Comparison of ENCODE assay signal across 13 mouse cellular contexts in genomic region chr2:59717746-59718294, GRCm38 (mm10).
DNase-seq lines count a peak whose midpoint lies in the region; ATAC-seq lines count a peak whose summit lies in the region.
"Had no signal": no experiment of that assay in that cellular context is flagged by ENCODE, and none has a peak within 500 bp of the region (broad histone marks: within the 10 kb centered on the region; RNA-seq: fewer than 3 reads in every experiment).

No protein-coding gene starts in this region.

- peak; percentile 35; the same call in 1 of the 2 replicates for ATAC-seq in forebrain, embryonic 14.5 days
- ATAC-seq in midbrain, embryonic 12.5 days (ENCODE audit: low FRiP score, low read depth): 0 out of 2 replicates have a peak, but pooled peaks have one; percentile 13
- no peak for ATAC-seq in midbrain, embryonic 16.5 days
- ATAC-seq in stomach, embryonic 14.5 days (ENCODE audit: insufficient number of reproducible peaks, insufficient read depth, low FRiP score, low read depth): peak; percentile 49; the same call in 1 of the 2 replicates

- no peaks in the 10 kb centered on the region for H3K36me3 ChIP-seq in forebrain, embryonic 14.5 days (ENCODE audit: control insufficient read depth, insufficient read depth, low read length)
- H3K36me3 ChIP-seq in forebrain, embryonic 10.5 days (replicated peaks): no peaks in the 10 kb centered on the region
- H3K36me3 ChIP-seq in midbrain, embryonic 12.5 days: no peaks in the 10 kb centered on the region
- no peaks in the 10 kb centered on the region for H3K36me3 ChIP-seq in midbrain, embryonic 16.5 days (ENCODE audit: control insufficient read depth, insufficient read depth, low read length)
- H3K36me3 ChIP-seq in stomach, embryonic 14.5 days (ENCODE audit: control insufficient read depth, insufficient read depth, low read length): no peaks in the 10 kb centered on the region
- H3K36me3 ChIP-seq: embryonic facial prominence, embryonic 12.5 days had no signal

- no peak for DNase-seq in forebrain, embryonic 14.5 days (ENCODE audit: low spot score)
- DNase-seq in forebrain, embryonic 10.5 days (ENCODE audit: extremely low spot score, low spot score): no peak
- peak; percentile 80 to 83 for DNase-seq in cerebellum, postnatal 14 days
- no peak for DNase-seq in frontal cortex, adult 2 months (ENCODE audit: extremely low spot score in 1 of 2, low spot score in 1 of 2)
- DNase-seq in spleen, postnatal 10 days (ENCODE audit: low spot score in 2 of 2): no peak
- DNase-seq: gastrocnemius, postnatal 36 days; heart, postnatal 4 days; kidney, postnatal 10 days; lung, postnatal 10 days had no signal

- no peaks in the 10 kb centered on the region for H3K27me3 ChIP-seq in forebrain, embryonic 14.5 days (replicated peaks; ENCODE audit: control insufficient read depth, insufficient read depth, low read length)
- H3K27me3 ChIP-seq in forebrain, embryonic 10.5 days (ENCODE audit: poor library complexity, severe bottlenecking): no peaks in the 10 kb centered on the region
- H3K27me3 ChIP-seq in midbrain, embryonic 12.5 days: no peaks in the 10 kb centered on the region
- H3K27me3 ChIP-seq in midbrain, embryonic 16.5 days (ENCODE audit: control insufficient read depth, insufficient read depth, low read depth, low read length): no peaks in the 10 kb centered on the region; the same call in 1 of the 2 replicates
- H3K27me3 ChIP-seq in stomach, embryonic 14.5 days (ENCODE audit: control insufficient read depth, insufficient read depth, low read length): no peaks in the 10 kb centered on the region
- H3K27me3 ChIP-seq: embryonic facial prominence, embryonic 12.5 days had no signal

- H3K9ac ChIP-seq in forebrain, embryonic 14.5 days (ENCODE audit: low read length): no peak overlapping the region
- no peak overlapping the region for H3K9ac ChIP-seq in midbrain, embryonic 12.5 days (replicated peaks)
- H3K9ac ChIP-seq in midbrain, embryonic 16.5 days (ENCODE audit: low read depth, low read length): no peak overlapping the region
- H3K9ac ChIP-seq in stomach, embryonic 14.5 days (replicated peaks; ENCODE audit: low read depth, low read length): no peak overlapping the region
- H3K9ac ChIP-seq: embryonic facial prominence, embryonic 12.5 days had no signal

- H3K9me3 ChIP-seq in forebrain, embryonic 14.5 days (replicated peaks; ENCODE audit: control insufficient read depth, low read length): no peaks in the 10 kb centered on the region
- no peaks in the 10 kb centered on the region for H3K9me3 ChIP-seq in forebrain, embryonic 10.5 days
- H3K9me3 ChIP-seq in midbrain, embryonic 12.5 days: no peaks in the 10 kb centered on the region
- no peaks in the 10 kb centered on the region for H3K9me3 ChIP-seq in midbrain, embryonic 16.5 days (replicated peaks; ENCODE audit: control insufficient read depth, low read length, poor library complexity, severe bottlenecking)
- no peaks in the 10 kb centered on the region for H3K9me3 ChIP-seq in stomach, embryonic 14.5 days (ENCODE audit: control insufficient read depth, low read depth, low read length)
- H3K9me3 ChIP-seq: embryonic facial prominence, embryonic 12.5 days had no signal

- WGBS in forebrain, embryonic 14.5 days: 73% methylated on average over 3 of the region's 3 CpGs
- WGBS in forebrain, embryonic 10.5 days: 88% methylated on average over 3 of the region's 3 CpGs
- 76% methylated on average over 3 of the region's 3 CpGs for WGBS in midbrain, embryonic 12.5 days
- 77% methylated on average over 3 of the region's 3 CpGs for WGBS in midbrain, embryonic 16.5 days
- 45% methylated on average over 3 of the region's 3 CpGs for WGBS in stomach, embryonic 14.5 days

- peaks cover 20% of the 10 kb centered on the region for H3K4me1 ChIP-seq in forebrain, embryonic 14.5 days (ENCODE audit: control insufficient read depth, insufficient read depth, low read length)
- H3K4me1 ChIP-seq in forebrain, embryonic 10.5 days: peaks cover 63% of the 10 kb centered on the region
- H3K4me1 ChIP-seq in midbrain, embryonic 12.5 days: peaks cover 28% of the 10 kb centered on the region
- H3K4me1 ChIP-seq in midbrain, embryonic 16.5 days (ENCODE audit: control insufficient read depth, insufficient read depth, low read length): peaks cover 18% of the 10 kb centered on the region
- H3K4me1 ChIP-seq in stomach, embryonic 14.5 days (ENCODE audit: control insufficient read depth, insufficient read depth, low read length): peaks cover 45% of the 10 kb centered on the region

- no peak overlapping the region for H3K4me2 ChIP-seq in forebrain, embryonic 14.5 days (ENCODE audit: low read length)
- H3K4me2 ChIP-seq in midbrain, embryonic 12.5 days (replicated peaks): no peak overlapping the region
- H3K4me2 ChIP-seq in midbrain, embryonic 16.5 days (ENCODE audit: low read length): no peak overlapping the region
- no peak overlapping the region for H3K4me2 ChIP-seq in stomach, embryonic 14.5 days (replicated peaks; ENCODE audit: low read depth, low read length)
- H3K4me2 ChIP-seq: embryonic facial prominence, embryonic 12.5 days had no signal

- no peak overlapping the region for H3K4me3 ChIP-seq in forebrain, embryonic 14.5 days (ENCODE audit: low read depth, low read length)
- H3K4me3 ChIP-seq in forebrain, embryonic 10.5 days: no peak overlapping the region
- no peak overlapping the region for H3K4me3 ChIP-seq in midbrain, embryonic 12.5 days
- H3K4me3 ChIP-seq in midbrain, embryonic 16.5 days (ENCODE audit: low read depth, low read length): no peak overlapping the region
- no peak overlapping the region for H3K4me3 ChIP-seq in stomach, embryonic 14.5 days (ENCODE audit: low read depth, low read length)
- H3K4me3 ChIP-seq: embryonic facial prominence, embryonic 12.5 days had no signal

- H3K27ac ChIP-seq in forebrain, embryonic 14.5 days (ENCODE audit: low read depth, low read length): no peak overlapping the region
- H3K27ac ChIP-seq in forebrain, embryonic 10.5 days: no peak overlapping the region
- no peak overlapping the region for H3K27ac ChIP-seq in midbrain, embryonic 12.5 days (replicated peaks)
- no peak overlapping the region for H3K27ac ChIP-seq in midbrain, embryonic 16.5 days (ENCODE audit: low read length)
- H3K27ac ChIP-seq in stomach, embryonic 14.5 days (ENCODE audit: low read length): peak overlapping the region; percentile 6; the same call in 1 of the 2 replicates

Comparison
In these comparisons a context has a peak if more than half of its experiments do, and no peak if none do; other contexts are left out.
1. DNase-seq: peak in cerebellum, postnatal 14 days (2 of 2); none in forebrain, embryonic 14.5 days (single experiment), forebrain, embryonic 10.5 days (single experiment), frontal cortex, adult 2 months (0 of 2) and spleen, postnatal 10 days (0 of 2).